Mouse (Mus musculus): ENCODE measurements at regions not wholly inside any gene's neighbourhood (a gene's known extent, or its start where the extent isn't known, plus 50 kb on each side); places are given as distances from the start of the nearest gene placed in this dataset.
A peak's percentile ranks its signal among the peaks of the same experiment; 100 is the strongest.

GRCm38 (mm10) chr4:68648311-68648710 is 305.9 kb downstream of the Brinp1 start:
- DNase-seq: no peak

- DNase-seq: no peak
Observed at GRCm38 (mm10) chr4:68633299-68633698, 320.9 kb downstream of the Brinp1 start.

- DNase-seq: no peak
Observed at GRCm38 (mm10) chr4:68624025-68624342, 330.2 kb downstream of the Brinp1 start.

- DNase-seq: no peak
Observed at GRCm38 (mm10) chr4:68623125-68624024, 330.8 kb downstream of the Brinp1 start.

- no peak for DNase-seq
Observed at GRCm38 (mm10) chr4:68620585-68620984, 333.6 kb downstream of the Brinp1 start.

- DNase-seq: no peak
Observed at GRCm38 (mm10) chr4:68615706-68616397, 338.3 kb downstream of the Brinp1 start.

- no peak for DNase-seq
Observed at GRCm38 (mm10) chr4:68612263-68613012, 341.8 kb downstream of the Brinp1 start.

- DNase-seq: no peak
Observed at GRCm38 (mm10) chr4:68595256-68595655, 358.9 kb downstream of the Brinp1 start.

- DNase-seq: no peak
Observed at GRCm38 (mm10) chr4:68575375-68575774, 378.8 kb downstream of the Brinp1 start.

GRCm38 (mm10) chr4:68574610-68575167 is 379.5 kb downstream of the Brinp1 start:
- DNase-seq: peak; percentile 6

- DNase-seq: no peak
Observed at GRCm38 (mm10) chr4:68573333-68573732, 380.9 kb downstream of the Brinp1 start.

- DNase-seq: no peak
Observed at GRCm38 (mm10) chr4:68572521-68572920, 381.7 kb downstream of the Brinp1 start.

GRCm38 (mm10) chr4:68536254-68536653 is 417.9 kb downstream of the Brinp1 start:
- no peak for DNase-seq

GRCm38 (mm10) chr4:68535815-68536214 is 418.4 kb downstream of the Brinp1 start:
- DNase-seq: no peak

GRCm38 (mm10) chr4:68532056-68532455 is 422.1 kb downstream of the Brinp1 start:
- no peak for DNase-seq

GRCm38 (mm10) chr4:68487993-68488392 is 466.2 kb downstream of the Brinp1 start:
- DNase-seq: no peak

- no peak for DNase-seq
Observed at GRCm38 (mm10) chr4:68486876-68487275, 467.3 kb downstream of the Brinp1 start.

- DNase-seq: no peak
Observed at GRCm38 (mm10) chr4:68461783-68462182, 492.4 kb downstream of the Brinp1 start.

GRCm38 (mm10) chr4:68416046-68416445 is 538.2 kb downstream of the Brinp1 start:
- no peak for DNase-seq

- DNase-seq: no peak
Observed at GRCm38 (mm10) chr4:68410785-68411184, 543.4 kb downstream of the Brinp1 start.

- DNase-seq: no peak
Observed at GRCm38 (mm10) chr4:68404364-68404763, 549.8 kb downstream of the Brinp1 start.

- no peak for DNase-seq
Observed at GRCm38 (mm10) chr4:68387097-68387496, 567.1 kb downstream of the Brinp1 start.

- DNase-seq: no peak
Observed at GRCm38 (mm10) chr4:68382007-68382406, 572.2 kb downstream of the Brinp1 start.
